Mouse (Mus musculus) small intestine, adult 2 months (tissue): ENCODE results near the gene Slc35b2.

Experiments used
- CTCF ChIP-seq: fragments of 200-500 bp; IDR thresholded peaks from 2 replicates; pipeline ENCODE4 v1.5.1; 2012; ENCODE audit warnings: low read depth, mild to moderate bottlenecking, control low read depth, inconsistent platforms, low read length, moderate library complexity, mixed read lengths; ENCODE audit not compliant: insufficient replicate concordance, insufficient read length; ENCODE audit errors: extremely low read depth
- POLR2A ChIP-seq: fragments of 200-500 bp; IDR thresholded peaks from 2 replicates; pipeline ENCODE4 v1.6.1; 2012; ENCODE audit warnings: low read depth, mild to moderate bottlenecking, control low read depth, inconsistent platforms, low read length, moderate library complexity

GRCm38 (mm10) chr17:45573780-45574123 is 10.1 kb downstream of the Slc35b2 start:
- TF ChIP-seq CTCF (no peak), POLR2A (no peak; the same call in 1 of the 2 replicates)
